Mouse (Mus musculus) thymus, postnatal 36 days (tissue): Measurements from ENCODE around the gene Gucy2g.

ENCODE experiments used
- DNase-seq, 2 experiments: peaks; one replicate each; pipeline ENCODE4 v3.0.0; 2022; ENCODE audit warnings: mixed read lengths in 2 of 2

Gene Gucy2g

GRCm38 (mm10) chr19:55241186-55241645, at the start of gene Gucy2g:
Gene Gucy2g (minus strand): TSS chr19:55241236.
- no peak for DNase-seq

DNA sequence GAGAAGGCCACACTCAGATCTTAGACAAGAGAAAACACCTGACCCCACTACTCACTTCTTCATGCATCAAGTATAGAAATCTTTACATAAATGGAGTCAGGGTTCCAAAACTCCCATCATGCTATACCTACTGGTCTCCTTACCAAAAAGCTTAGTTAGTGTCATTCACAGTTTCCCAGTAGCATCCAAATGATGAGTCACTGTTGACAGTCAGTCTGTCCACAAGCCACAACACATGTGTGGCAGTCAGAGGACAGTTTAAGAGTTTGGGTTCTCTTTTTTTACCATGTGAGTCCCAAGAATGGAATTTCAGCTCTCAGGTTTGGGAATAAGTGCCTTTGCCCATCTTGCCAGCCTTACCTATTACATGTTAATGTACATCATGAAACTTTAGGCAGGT, 47.9 kb upstream of the Gucy2g start:
- DNase-seq, result no peak

GRCm38 (mm10) chr19:55286034-55286433, 45.0 kb upstream of the Gucy2g start:
- DNase-seq, result no peak

DNA sequence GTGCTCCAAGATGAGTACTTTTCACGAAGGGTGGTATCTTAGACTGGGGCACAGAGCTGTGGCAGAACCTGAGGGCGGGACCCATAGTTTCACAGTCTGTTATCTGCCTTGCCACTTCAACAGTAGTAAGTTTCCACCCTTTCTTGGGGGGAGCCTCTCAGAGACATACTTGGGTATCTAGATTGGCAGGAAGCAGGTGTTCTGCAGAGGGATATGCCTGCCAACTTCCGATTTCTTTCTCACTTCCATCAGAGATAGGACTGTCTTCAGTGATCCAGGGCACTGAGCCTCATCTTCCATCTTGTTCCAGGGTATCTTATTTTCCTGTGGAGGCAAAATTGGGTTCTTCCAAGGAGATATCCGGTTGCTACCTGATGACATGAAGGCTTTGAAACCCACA, 43.1 kb upstream of the Gucy2g start:
- no peak for DNase-seq

DNA sequence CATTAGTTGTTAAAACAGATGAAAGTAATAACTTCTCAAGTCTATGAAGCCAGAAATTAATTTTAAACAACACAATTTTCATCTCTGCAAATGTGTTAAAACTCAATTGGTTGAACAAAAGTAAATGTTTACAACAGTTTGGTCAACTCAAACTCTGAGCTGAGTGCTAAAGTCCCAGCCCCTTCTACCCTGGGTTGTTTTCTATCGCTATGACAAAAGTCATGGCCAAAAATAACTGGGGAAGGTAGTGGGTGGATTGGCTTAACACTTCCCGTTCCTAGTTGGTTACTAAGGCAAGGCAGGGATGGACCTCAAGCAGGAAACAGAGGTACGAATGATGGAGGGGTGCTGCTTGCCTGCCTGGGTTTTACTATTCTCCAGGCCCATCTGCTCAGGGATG, 35.7 kb upstream of the Gucy2g start:
- no peak for DNase-seq

DNA sequence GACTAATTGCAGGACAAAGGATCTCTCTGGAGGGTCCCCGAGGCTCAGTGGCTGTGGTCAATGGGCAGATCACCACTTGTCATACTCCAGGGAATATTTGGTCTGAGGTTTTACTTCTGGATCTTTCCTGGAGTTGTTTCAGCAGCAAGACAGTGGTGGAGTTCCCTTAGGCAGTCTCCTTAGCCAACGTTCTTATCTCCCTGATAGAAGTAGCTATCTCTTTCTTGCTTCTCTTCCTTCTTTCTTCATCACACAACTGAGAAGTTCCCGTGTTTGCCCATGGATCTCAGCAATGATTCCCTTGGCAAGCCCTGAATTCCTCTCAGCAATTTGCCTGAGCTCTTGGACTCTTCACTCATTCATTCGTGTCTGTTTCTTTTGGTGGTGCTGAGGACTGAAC, 35.1 kb upstream of the Gucy2g start:
- no peak for DNase-seq

DNA sequence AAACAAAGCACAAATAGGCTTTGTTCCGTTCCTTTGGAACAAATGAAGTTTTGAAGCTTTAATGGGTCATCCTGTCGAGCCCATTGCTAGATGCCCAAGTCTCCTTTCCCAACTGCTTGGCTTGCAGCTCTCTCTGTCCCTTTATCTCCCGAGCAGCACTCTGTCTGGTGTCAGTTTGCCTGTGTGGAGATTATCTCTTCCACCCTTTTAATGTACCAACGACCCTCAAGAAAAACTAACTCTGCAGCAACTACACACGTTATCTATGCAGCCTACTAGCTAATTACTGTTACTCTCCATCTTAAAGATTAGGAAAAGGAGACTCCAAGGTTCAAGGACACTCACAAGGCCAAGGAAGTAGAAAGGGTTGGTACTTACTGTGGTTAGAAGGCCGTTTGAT, 32.3 kb upstream of the Gucy2g start:
- no peak for DNase-seq

- no peak for DNase-seq
Measured at GRCm38 (mm10) chr19:55271448-55271847, 30.4 kb upstream of the Gucy2g start.

- no peak for DNase-seq
Measured at GRCm38 (mm10) chr19:55269051-55269450, 28.0 kb upstream of the Gucy2g start.

- no peak for DNase-seq
Measured at GRCm38 (mm10) chr19:55268150-55268549, 27.1 kb upstream of the Gucy2g start.

DNA sequence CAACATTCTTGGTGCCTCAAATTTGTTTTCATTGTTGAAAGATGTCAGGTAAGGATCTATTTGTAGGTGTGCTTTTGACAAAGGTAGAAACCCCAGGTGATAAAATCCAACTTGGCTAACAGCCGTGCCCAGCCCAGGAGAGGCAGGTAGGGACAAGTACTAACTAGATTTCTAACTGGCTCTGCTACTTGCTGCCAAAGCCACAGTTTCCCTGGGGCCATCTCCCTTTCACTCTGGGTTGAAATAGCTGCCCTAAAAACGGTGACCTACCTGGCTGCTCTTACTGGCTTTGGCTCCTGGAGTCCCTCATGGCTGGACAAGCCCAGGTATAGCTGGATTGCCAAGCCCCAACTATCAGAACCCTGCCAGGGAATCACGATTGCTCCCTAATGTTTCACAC, 25.8 kb upstream of the Gucy2g start:
- DNase-seq, result no peak

DNA sequence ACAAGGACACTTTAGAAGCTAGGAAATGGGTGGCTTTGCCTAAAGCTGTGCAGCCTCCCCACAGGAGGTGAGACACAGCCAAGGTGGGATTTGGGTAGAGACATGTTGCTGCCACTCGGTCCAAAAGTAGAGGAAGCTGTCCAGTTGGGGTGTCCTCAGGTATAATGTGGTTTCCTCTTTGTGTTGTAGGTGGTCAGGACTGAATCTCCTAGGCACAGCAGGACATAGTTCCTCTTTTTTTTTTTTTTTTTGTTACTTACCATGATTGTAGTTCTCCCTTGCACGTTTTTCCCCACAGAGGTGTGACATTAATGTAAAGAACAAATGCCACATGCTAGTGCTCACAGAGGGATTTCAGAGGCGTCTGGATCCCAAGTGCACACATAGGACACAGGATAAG, 24.2 kb upstream of the Gucy2g start:
- DNase-seq, result no peak

GRCm38 (mm10) chr19:55260389-55261184, 19.6 kb upstream of the Gucy2g start:
- no peak for DNase-seq

DNA sequence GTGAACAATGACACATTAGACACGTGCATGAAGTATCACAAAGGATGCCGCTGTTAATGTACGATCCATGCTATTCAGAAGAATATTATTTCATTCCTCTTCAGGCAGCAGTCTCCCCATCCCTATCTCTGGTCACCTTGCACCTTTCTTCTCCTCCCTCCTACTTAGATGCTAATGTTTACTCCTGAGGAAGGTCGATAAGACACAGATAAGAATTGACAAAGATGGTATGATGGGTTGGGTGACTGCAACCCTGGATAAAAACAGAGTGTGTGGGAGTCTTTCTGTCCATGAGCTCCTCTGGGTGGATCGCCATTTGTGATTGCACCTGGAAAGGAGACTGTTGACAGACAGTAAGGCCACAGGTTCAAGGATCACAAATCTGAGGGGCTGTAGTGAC, 17.5 kb upstream of the Gucy2g start:
- DNase-seq, result no peak

DNA sequence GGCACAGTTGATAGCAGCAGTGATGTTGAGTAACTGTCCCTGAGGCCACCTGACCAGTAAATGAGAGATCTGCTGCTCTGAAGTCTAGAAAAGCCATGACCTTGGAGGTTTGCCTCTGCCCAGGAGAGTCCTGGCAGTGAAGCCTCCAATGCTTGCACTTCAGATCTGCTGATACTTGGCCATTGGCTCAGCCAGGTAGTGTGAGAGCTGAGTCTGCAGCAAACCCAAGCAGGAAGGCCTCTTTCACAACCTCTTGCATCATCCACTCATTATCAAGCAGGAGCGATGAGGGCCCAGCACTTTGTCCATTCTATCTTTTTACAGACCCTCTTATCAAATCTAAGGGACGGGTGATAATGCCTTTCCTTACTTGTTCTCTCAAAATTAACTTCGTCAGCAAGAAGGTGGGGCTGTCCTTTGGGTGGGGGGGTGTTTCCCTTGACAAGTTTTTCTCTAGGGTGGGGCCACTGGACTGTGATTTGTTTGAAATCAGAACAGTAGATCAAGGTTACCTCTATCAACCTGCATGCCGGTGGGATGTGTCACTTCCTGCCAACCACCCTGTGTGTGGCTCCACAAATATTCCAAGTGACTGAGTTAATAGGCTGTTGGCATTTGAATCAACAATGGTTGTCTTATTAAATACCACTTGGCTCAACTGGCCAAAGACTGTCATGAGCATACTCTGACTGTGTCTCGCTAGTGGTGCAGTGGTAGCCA, 16.8 kb upstream of the Gucy2g start:
- no peak for DNase-seq

DNA sequence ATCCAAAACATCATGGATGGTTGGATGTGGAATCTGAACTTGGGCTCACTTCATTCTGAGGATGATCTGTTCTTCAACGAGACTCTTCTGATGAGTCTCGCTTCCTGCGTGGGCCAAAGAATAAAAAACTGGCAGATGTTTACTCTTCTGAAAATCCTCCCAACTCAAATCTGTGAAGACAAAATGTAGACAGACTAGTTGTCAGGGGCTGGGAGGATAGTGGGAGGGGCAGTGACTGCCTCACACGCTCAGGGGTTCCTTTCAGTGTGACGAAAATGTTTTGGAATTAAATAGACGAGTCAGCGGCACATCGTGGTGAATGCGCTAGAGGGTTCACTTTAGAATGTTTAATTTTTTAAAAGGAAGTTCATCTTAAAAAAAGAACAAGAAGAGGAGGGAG, 15.1 kb upstream of the Gucy2g start:
- DNase-seq, result no peak

DNA sequence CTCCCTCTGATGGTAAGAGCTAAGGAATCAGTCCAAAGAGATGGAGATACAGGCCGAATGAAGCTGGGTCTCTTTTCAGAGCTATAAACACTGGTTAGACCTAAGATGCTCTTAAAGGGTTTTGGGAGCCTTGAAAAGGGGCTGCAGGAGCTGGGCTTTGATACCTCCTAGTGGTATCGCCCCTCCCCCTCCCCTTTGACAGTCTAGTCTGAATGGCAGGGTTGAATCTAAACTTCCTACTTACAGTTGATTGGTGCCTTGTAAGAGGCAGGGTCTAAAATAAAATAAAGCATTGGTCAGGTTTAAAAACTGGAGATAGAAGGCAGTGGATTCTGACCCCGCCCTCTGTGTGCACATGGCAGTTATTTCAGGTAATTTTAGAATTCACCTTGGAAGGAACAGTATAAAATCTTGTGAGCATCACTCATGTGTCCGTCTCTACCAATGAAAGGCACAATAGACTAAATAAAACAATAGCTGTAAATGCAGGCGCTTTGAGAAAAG, 13.5 kb upstream of the Gucy2g start:
- peak; percentile 56 to 64 for DNase-seq

GRCm38 (mm10) chr19:55253570-55254441, 12.8 kb upstream of the Gucy2g start:
- DNase-seq, result peak; percentile 39 to 47

- no peak for DNase-seq
Measured at GRCm38 (mm10) chr19:55253239-55253569, 12.2 kb upstream of the Gucy2g start.

GRCm38 (mm10) chr19:55251383-55252124, 10.5 kb upstream of the Gucy2g start, which contains the start of gene Acsl5:
Gene Acsl5 (plus strand): TSS chr19:55251938.
- no peak for DNase-seq

DNA sequence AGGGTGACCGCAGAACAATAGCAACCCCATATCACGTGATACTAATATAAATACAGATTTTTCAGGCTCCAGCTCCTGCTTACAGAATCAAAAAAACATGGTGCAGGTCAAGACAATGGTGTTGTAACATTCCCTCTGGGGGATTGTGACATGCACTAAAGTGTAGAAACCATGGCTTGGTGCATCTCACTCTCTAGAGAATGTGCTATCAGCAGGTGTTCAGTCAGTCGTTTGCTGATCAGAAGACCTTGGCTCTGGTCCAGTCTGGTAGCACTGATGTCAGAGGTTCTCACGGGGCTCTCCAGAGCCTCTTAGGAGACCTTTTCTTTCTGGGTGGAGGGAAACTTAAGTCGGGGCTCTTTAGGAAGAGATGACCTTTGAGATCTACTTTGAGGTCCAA, 9.4 kb upstream of the Gucy2g start:
- no peak for DNase-seq

DNA sequence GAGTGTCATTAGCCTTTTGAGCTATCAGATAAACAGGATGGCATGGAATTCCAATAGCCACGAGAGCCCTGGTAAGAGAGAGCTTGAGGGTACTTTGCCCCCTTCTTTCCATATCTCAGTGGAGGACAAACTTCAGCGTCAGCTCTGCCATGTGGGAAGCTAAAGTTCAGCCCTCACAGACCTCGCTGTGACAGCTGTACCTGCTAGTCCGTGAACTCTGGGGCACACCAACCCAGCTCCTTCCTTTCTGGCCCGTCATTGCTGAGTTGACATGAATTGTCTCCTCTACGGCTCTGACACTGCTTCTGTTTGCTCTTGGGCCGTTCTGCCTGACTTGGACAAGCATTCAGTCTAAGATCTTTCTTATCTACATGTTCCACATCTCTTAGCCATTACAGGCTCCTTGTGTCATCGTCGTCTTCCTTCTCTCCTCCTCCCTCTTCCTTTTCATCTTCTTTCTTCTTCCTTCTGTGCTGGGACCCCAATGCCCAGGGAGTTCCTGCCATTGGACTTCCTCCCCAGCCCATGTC, 7.0 kb upstream of the Gucy2g start:
- no peak for DNase-seq
